In genomic region chr16:15115386-15115785, GRCm38 (mm10) we compare ENCODE assay signal across 29 mouse cellular contexts.
DNase-seq lines count a peak whose midpoint lies in the region; ATAC-seq and TF ChIP-seq lines count a peak whose summit lies in the region.
"Had no signal": no experiment of that assay in that cellular context is flagged by ENCODE, and none has a peak within 500 bp of the region (broad histone marks: within the 10 kb centered on the region; RNA-seq: fewer than 3 reads in every experiment).

No protein-coding gene starts in this region.

- H3K9me3 ChIP-seq in lung, postnatal 0 days (ENCODE audit: low read length), result no peaks in the 10 kb centered on the region
- no peaks in the 10 kb centered on the region for H3K9me3 ChIP-seq in embryonic facial prominence, embryonic 15.5 days (replicated peaks)
- no peaks in the 10 kb centered on the region for H3K9me3 ChIP-seq in stomach, postnatal 0 days (ENCODE audit: control insufficient read depth, low read length)
- no peaks in the 10 kb centered on the region for H3K9me3 ChIP-seq in hindbrain, embryonic 14.5 days (ENCODE audit: control insufficient read depth, low read length)
- H3K9me3 ChIP-seq: forebrain, embryonic 10.5 days; heart, embryonic 13.5 days; liver, embryonic 15.5 days; megakaryocyte, embryonic 14.5 days; midbrain, embryonic 15.5 days; neural tube, embryonic 13.5 days; stomach, embryonic 15.5 days had no signal

- no peak overlapping the region for H3K4me3 ChIP-seq in lung, postnatal 0 days (ENCODE audit: low read depth, low read length)
- no peak overlapping the region for H3K4me3 ChIP-seq in embryonic facial prominence, embryonic 15.5 days (replicated peaks)
- no peak overlapping the region for H3K4me3 ChIP-seq in stomach, postnatal 0 days (ENCODE audit: low read depth, low read length)
- H3K4me3 ChIP-seq in hindbrain, embryonic 14.5 days (replicated peaks; ENCODE audit: low read length), result no peak overlapping the region
- H3K4me3 ChIP-seq: forebrain, embryonic 10.5 days; heart, adult 2 months; heart, embryonic 13.5 days; layer of hippocampus, adult 2 months; liver, embryonic 15.5 days; megakaryocyte, embryonic 14.5 days; midbrain, embryonic 15.5 days; neural tube, embryonic 13.5 days; stomach, embryonic 15.5 days had no signal

- no peak overlapping the region for H3K9ac ChIP-seq in lung, postnatal 0 days (replicated peaks; ENCODE audit: low read depth)
- no peak overlapping the region for H3K9ac ChIP-seq in embryonic facial prominence, embryonic 15.5 days
- H3K9ac ChIP-seq in stomach, postnatal 0 days (ENCODE audit: low read length), result no peak overlapping the region
- no peak overlapping the region for H3K9ac ChIP-seq in hindbrain, embryonic 14.5 days
- H3K9ac ChIP-seq: heart, embryonic 13.5 days; liver, embryonic 15.5 days; midbrain, embryonic 15.5 days; neural tube, embryonic 13.5 days; stomach, embryonic 15.5 days had no signal

- WGBS in lung, postnatal 0 days, result 58% methylated on average over 2 of the region's 2 CpGs
- WGBS in embryonic facial prominence, embryonic 15.5 days, result 23% methylated on average over 2 of the region's 2 CpGs
- WGBS in stomach, postnatal 0 days, result 44% methylated on average over 2 of the region's 2 CpGs
- 32% methylated on average over 2 of the region's 2 CpGs for WGBS in hindbrain, embryonic 14.5 days

- H3K27ac ChIP-seq in lung, postnatal 0 days (ENCODE audit: low read length), result no peak overlapping the region
- peak overlapping the region; percentile 76 for H3K27ac ChIP-seq in embryonic facial prominence, embryonic 15.5 days (replicated peaks)
- 0 out of 2 replicates have a peak overlapping the region, but pooled peaks have one; percentile 35 for H3K27ac ChIP-seq in stomach, postnatal 0 days (replicated peaks)
- no peak overlapping the region for H3K27ac ChIP-seq in hindbrain, embryonic 14.5 days
- H3K27ac ChIP-seq: forebrain, embryonic 10.5 days; heart, adult 2 months; layer of hippocampus, adult 2 months; liver, embryonic 15.5 days; midbrain, embryonic 15.5 days; neural tube, embryonic 13.5 days; stomach, embryonic 15.5 days had no signal

- H3K4me2 ChIP-seq in lung, postnatal 0 days (replicated peaks; ENCODE audit: low read depth, low read length), result no peak overlapping the region
- H3K4me2 ChIP-seq in embryonic facial prominence, embryonic 15.5 days (replicated peaks), result no peak overlapping the region
- no peak overlapping the region for H3K4me2 ChIP-seq in stomach, postnatal 0 days (replicated peaks; ENCODE audit: low read depth)
- H3K4me2 ChIP-seq in hindbrain, embryonic 14.5 days (replicated peaks), result no peak overlapping the region
- H3K4me2 ChIP-seq: liver, embryonic 15.5 days; midbrain, embryonic 15.5 days; neural tube, embryonic 13.5 days; stomach, embryonic 15.5 days had no signal

- no peak for TF ChIP-seq CTCF in lung, postnatal 0 days (IDR thresholded peaks at IDR 0.05)
- TF ChIP-seq CTCF in stomach, postnatal 0 days (IDR thresholded peaks at IDR 0.05; ENCODE audit: low read depth), result no peak

- no peak for ATAC-seq in lung, postnatal 0 days
- no peak for ATAC-seq in embryonic facial prominence, embryonic 15.5 days (ENCODE audit: insufficient number of reproducible peaks, low FRiP score, low TSS enrichment, low read depth)
- ATAC-seq in stomach, postnatal 0 days (ENCODE audit: low FRiP score, low TSS enrichment), result no peak
- no peak for ATAC-seq in hindbrain, embryonic 14.5 days (ENCODE audit: low FRiP score)
- ATAC-seq: activated CD4-positive, CD25-positive, alpha-beta regulatory T cell, adult 4 months; CD4-positive, CD25-positive, alpha-beta regulatory T cell, adult 4 months; forebrain, embryonic 16.5 days; midbrain, embryonic 15.5 days had no signal

- TF ChIP-seq EP300 in lung, postnatal 0 days (IDR thresholded peaks at IDR 0.05), result no peak
- TF ChIP-seq EP300 in stomach, postnatal 0 days (optimal IDR thresholded peaks at IDR 0.05), result no peak

- peak; percentile 14 for DNase-seq in lung, postnatal 0 days (ENCODE audit: low spot score)
- no peak for DNase-seq in lung, postnatal 4 days
- peak; percentile 28 for DNase-seq in MN1 (ENCODE audit: low spot score)
- no peak for DNase-seq in stomach, postnatal 0 days (ENCODE audit: low spot score)
- no peak for DNase-seq in frontal cortex, adult 2 months (ENCODE audit: extremely low spot score in 1 of 2, low spot score in 1 of 2)
- no peak for DNase-seq in hindbrain, embryonic 14.5 days (ENCODE audit: low spot score)
- DNase-seq: adrenal gland, postnatal 10 days; cerebellum, adult 18-20 months; cerebellum, postnatal 25 days; gastrocnemius, postnatal 25 days; heart, adult 2 months; heart, postnatal 14 days; kidney, adult 18-20 months; kidney, postnatal 25 days; liver; lung, postnatal 10 days; thymus, adult 2 months had no signal

- H3K4me1 ChIP-seq in lung, postnatal 0 days (ENCODE audit: insufficient read depth, low read depth, low read length), result no peaks in the 10 kb centered on the region
- H3K4me1 ChIP-seq in embryonic facial prominence, embryonic 15.5 days, result peaks cover 27% of the 10 kb centered on the region; the same call in 1 of the 2 replicates
- H3K4me1 ChIP-seq in stomach, postnatal 0 days (replicated peaks; ENCODE audit: control insufficient read depth, insufficient read depth), result no peaks in the 10 kb centered on the region
- H3K4me1 ChIP-seq in hindbrain, embryonic 14.5 days (replicated peaks; ENCODE audit: control insufficient read depth, insufficient read depth, low read length), result no peaks in the 10 kb centered on the region
- H3K4me1 ChIP-seq: liver, embryonic 15.5 days; megakaryocyte, embryonic 14.5 days; midbrain, embryonic 15.5 days; neural tube, embryonic 13.5 days; stomach, embryonic 15.5 days had no signal

- no peaks in the 10 kb centered on the region for H3K27me3 ChIP-seq in lung, postnatal 0 days (replicated peaks; ENCODE audit: insufficient read depth, low read length)
- no peaks in the 10 kb centered on the region for H3K27me3 ChIP-seq in embryonic facial prominence, embryonic 15.5 days
- no peaks in the 10 kb centered on the region for H3K27me3 ChIP-seq in stomach, postnatal 0 days (ENCODE audit: control insufficient read depth, insufficient read depth, low read length)
- H3K27me3 ChIP-seq in hindbrain, embryonic 14.5 days (ENCODE audit: control insufficient read depth, insufficient read depth, low read length), result no peaks in the 10 kb centered on the region
- H3K27me3 ChIP-seq: heart, embryonic 13.5 days; liver, embryonic 15.5 days; megakaryocyte, embryonic 14.5 days; midbrain, embryonic 15.5 days; neural tube, embryonic 13.5 days; stomach, embryonic 15.5 days had no signal

- no peaks in the 10 kb centered on the region for H3K36me3 ChIP-seq in lung, postnatal 0 days (ENCODE audit: insufficient read depth, low read length)
- H3K36me3 ChIP-seq in embryonic facial prominence, embryonic 15.5 days, result no peaks in the 10 kb centered on the region
- no peaks in the 10 kb centered on the region for H3K36me3 ChIP-seq in stomach, postnatal 0 days (ENCODE audit: control insufficient read depth, insufficient read depth, low read length)
- no peaks in the 10 kb centered on the region for H3K36me3 ChIP-seq in hindbrain, embryonic 14.5 days (replicated peaks; ENCODE audit: control insufficient read depth, insufficient read depth)
- H3K36me3 ChIP-seq: forebrain, embryonic 10.5 days; heart, embryonic 13.5 days; liver, embryonic 15.5 days; midbrain, embryonic 15.5 days; neural tube, embryonic 13.5 days; stomach, embryonic 15.5 days had no signal

Comparison
In these comparisons a context has a peak if more than half of its experiments do, and no peak if none do; other contexts are left out.
1. DNase-seq: peak in lung, postnatal 0 days (single experiment) and MN1 (single experiment); none in lung, postnatal 4 days (0 of 2), stomach, postnatal 0 days (single experiment), frontal cortex, adult 2 months (0 of 2) and hindbrain, embryonic 14.5 days (single experiment).
2. H3K27ac ChIP-seq: peak in embryonic facial prominence, embryonic 15.5 days (single experiment) and stomach, postnatal 0 days (single experiment); none in lung, postnatal 0 days (single experiment) and hindbrain, embryonic 14.5 days (single experiment).